Comparison of ENCODE assay signal across 12 mouse cellular contexts in genomic region chr7:72589241-72589668, GRCm38 (mm10).
DNase-seq lines count a peak whose midpoint lies in the region; ATAC-seq and TF ChIP-seq lines count a peak whose summit lies in the region.
"Had no signal": no experiment of that assay in that cellular context is flagged by ENCODE, and none has a peak within 500 bp of the region (broad histone marks: within the 10 kb centered on the region; RNA-seq: fewer than 3 reads in every experiment).

No protein-coding gene starts in this region.

- H3K27ac ChIP-seq in heart, adult 2 months: no peak overlapping the region
- H3K27ac ChIP-seq in heart, embryonic 11.5 days (ENCODE audit: low read depth, low read length): no peak overlapping the region
- H3K27ac ChIP-seq in embryonic fibroblast, embryonic 13.5 days (ENCODE audit: insufficient read depth, low read length): peak overlapping the region; percentile 65
- H3K27ac ChIP-seq in kidney, embryonic 16.5 days (ENCODE audit: low read length): no peak overlapping the region
- H3K27ac ChIP-seq: embryonic facial prominence, embryonic 15.5 days; liver, embryonic 13.5 days had no signal

- H3K4me1 ChIP-seq in heart, adult 2 months (ENCODE audit: control insufficient read depth, insufficient read depth, low read length): no peaks in the 10 kb centered on the region; the same call in 1 of the 2 replicates
- no peaks in the 10 kb centered on the region for H3K4me1 ChIP-seq in heart, embryonic 11.5 days (ENCODE audit: control insufficient read depth, insufficient read depth, low read length)
- peaks cover 5% of the 10 kb centered on the region for H3K4me1 ChIP-seq in embryonic fibroblast, embryonic 13.5 days (ENCODE audit: control insufficient read depth, insufficient read depth, low read length)
- no peaks in the 10 kb centered on the region for H3K4me1 ChIP-seq in kidney, embryonic 16.5 days (ENCODE audit: insufficient read depth, low read length)
- H3K4me1 ChIP-seq: embryonic facial prominence, embryonic 15.5 days; liver, embryonic 13.5 days had no signal

- no peaks in the 10 kb centered on the region for H3K27me3 ChIP-seq in heart, adult 2 months (ENCODE audit: control insufficient read depth, insufficient read depth, low read length)
- no peaks in the 10 kb centered on the region for H3K27me3 ChIP-seq in heart, embryonic 11.5 days (ENCODE audit: control insufficient read depth, insufficient read depth, low read length)
- H3K27me3 ChIP-seq in kidney, embryonic 16.5 days (ENCODE audit: insufficient read depth, low read length): no peaks in the 10 kb centered on the region
- H3K27me3 ChIP-seq: embryonic facial prominence, embryonic 15.5 days; liver, embryonic 13.5 days had no signal

- TF ChIP-seq CTCF in heart, adult 2 months (IDR thresholded peaks at IDR 0.05): no peak
- TF ChIP-seq CTCF in embryonic fibroblast, embryonic 13.5 days (IDR thresholded peaks at IDR 0.05; ENCODE audit: borderline replicate concordance, insufficient read depth, low read length): no peak

- no peak for ATAC-seq in heart, embryonic 11.5 days (replicated peaks; ENCODE audit: insufficient number of reproducible peaks, low FRiP score, low TSS enrichment)
- no peak for ATAC-seq in kidney, embryonic 16.5 days (ENCODE audit: low FRiP score, low TSS enrichment)

- no peaks in the 10 kb centered on the region for H3K9me3 ChIP-seq in heart, embryonic 11.5 days (replicated peaks; ENCODE audit: control insufficient read depth, low read length)
- no peaks in the 10 kb centered on the region for H3K9me3 ChIP-seq in kidney, embryonic 16.5 days (ENCODE audit: low read length)
- H3K9me3 ChIP-seq: embryonic facial prominence, embryonic 15.5 days; liver, embryonic 13.5 days had no signal

- no peak for TF ChIP-seq EP300 in heart, adult 2 months (IDR thresholded peaks at IDR 0.05; ENCODE audit: insufficient read depth, low read depth, low read length)

- no peak overlapping the region for H3K9ac ChIP-seq in heart, adult 2 months (ENCODE audit: low read depth, low read length)
- no peak overlapping the region for H3K9ac ChIP-seq in heart, embryonic 11.5 days (ENCODE audit: low read depth, low read length)
- no peak overlapping the region for H3K9ac ChIP-seq in kidney, embryonic 16.5 days (replicated peaks; ENCODE audit: low read length)
- H3K9ac ChIP-seq: embryonic facial prominence, embryonic 15.5 days; liver, embryonic 13.5 days had no signal

- intact Hi-C loops in heart, adult 2 months (cut with DNase I): no loop called here
- intact Hi-C loops in heart, postnatal 36 days (cut with DNase I): no loop called here

- H3K79me2 ChIP-seq in heart, adult 2 months (replicated peaks; ENCODE audit: control insufficient read depth, insufficient read depth, low read length): no peaks in the 10 kb centered on the region

- 51% methylated on average over 3 of the region's 3 CpGs for WGBS in heart, adult 2 months
- WGBS in heart, embryonic 11.5 days (ENCODE audit: insufficient replicate concordance): 50% methylated on average over 3 of the region's 3 CpGs
- WGBS in kidney, embryonic 16.5 days: 69% methylated on average over 3 of the region's 3 CpGs

- H3K4me3 ChIP-seq in heart, adult 2 months: no peak overlapping the region
- no peak overlapping the region for H3K4me3 ChIP-seq in heart, embryonic 11.5 days (ENCODE audit: low read depth, low read length)
- H3K4me3 ChIP-seq in embryonic fibroblast, embryonic 13.5 days (ENCODE audit: insufficient read depth, low read length): no peak overlapping the region
- H3K4me3 ChIP-seq in kidney, embryonic 16.5 days (ENCODE audit: low read length): no peak overlapping the region
- H3K4me3 ChIP-seq: embryonic facial prominence, embryonic 15.5 days; liver, embryonic 13.5 days had no signal

- no peaks in the 10 kb centered on the region for H3K36me3 ChIP-seq in heart, adult 2 months (ENCODE audit: control insufficient read depth, insufficient read depth, low read length)
- H3K36me3 ChIP-seq in heart, embryonic 11.5 days (ENCODE audit: control insufficient read depth, insufficient read depth, low read length): no peaks in the 10 kb centered on the region
- H3K36me3 ChIP-seq in kidney, embryonic 16.5 days (ENCODE audit: insufficient read depth, low read length): no peaks in the 10 kb centered on the region
- H3K36me3 ChIP-seq: embryonic facial prominence, embryonic 15.5 days; liver, embryonic 13.5 days had no signal

- no peak for TF ChIP-seq POLR2A in heart, adult 2 months (IDR thresholded peaks at IDR 0.05; ENCODE audit: insufficient read depth, low read depth, low read length)
- no peak for TF ChIP-seq POLR2A in embryonic fibroblast, embryonic 13.5 days (IDR thresholded peaks at IDR 0.05; ENCODE audit: low read depth, low read length)

- H3K4me2 ChIP-seq in heart, embryonic 11.5 days: no peak overlapping the region
- H3K4me2 ChIP-seq in kidney, embryonic 16.5 days (replicated peaks; ENCODE audit: low read depth, low read length): no peak overlapping the region
- H3K4me2 ChIP-seq: embryonic facial prominence, embryonic 15.5 days; liver, embryonic 13.5 days had no signal

- peak; percentile 37 to 57 for DNase-seq in heart, adult 2 months
- peak; percentile 19 to 37 for DNase-seq in heart, postnatal 36 days
- peak; percentile 32 for DNase-seq in lung, postnatal 25 days (ENCODE audit: low spot score)
- DNase-seq in thymus, postnatal 10 days (ENCODE audit: low spot score in 2 of 2): no peak
- DNase-seq in cerebellum, adult 18-20 months: no peak
- DNase-seq: cerebellum, adult 11-12 months; kidney, postnatal 25 days; liver, embryonic 13.5 days had no signal

Comparison
In these comparisons a context has a peak if more than half of its experiments do, and no peak if none do; other contexts are left out.
1. DNase-seq: peak in heart, adult 2 months (2 of 2), heart, postnatal 36 days (2 of 2) and lung, postnatal 25 days (single experiment); none in thymus, postnatal 10 days (0 of 2) and cerebellum, adult 18-20 months (0 of 2).